Mouse (Mus musculus): ENCODE measurements at regions not wholly inside any gene's neighbourhood (a gene's known extent, or its start where the extent isn't known, plus 50 kb on each side); places are given as distances from the start of the nearest gene placed in this dataset.

DNA sequence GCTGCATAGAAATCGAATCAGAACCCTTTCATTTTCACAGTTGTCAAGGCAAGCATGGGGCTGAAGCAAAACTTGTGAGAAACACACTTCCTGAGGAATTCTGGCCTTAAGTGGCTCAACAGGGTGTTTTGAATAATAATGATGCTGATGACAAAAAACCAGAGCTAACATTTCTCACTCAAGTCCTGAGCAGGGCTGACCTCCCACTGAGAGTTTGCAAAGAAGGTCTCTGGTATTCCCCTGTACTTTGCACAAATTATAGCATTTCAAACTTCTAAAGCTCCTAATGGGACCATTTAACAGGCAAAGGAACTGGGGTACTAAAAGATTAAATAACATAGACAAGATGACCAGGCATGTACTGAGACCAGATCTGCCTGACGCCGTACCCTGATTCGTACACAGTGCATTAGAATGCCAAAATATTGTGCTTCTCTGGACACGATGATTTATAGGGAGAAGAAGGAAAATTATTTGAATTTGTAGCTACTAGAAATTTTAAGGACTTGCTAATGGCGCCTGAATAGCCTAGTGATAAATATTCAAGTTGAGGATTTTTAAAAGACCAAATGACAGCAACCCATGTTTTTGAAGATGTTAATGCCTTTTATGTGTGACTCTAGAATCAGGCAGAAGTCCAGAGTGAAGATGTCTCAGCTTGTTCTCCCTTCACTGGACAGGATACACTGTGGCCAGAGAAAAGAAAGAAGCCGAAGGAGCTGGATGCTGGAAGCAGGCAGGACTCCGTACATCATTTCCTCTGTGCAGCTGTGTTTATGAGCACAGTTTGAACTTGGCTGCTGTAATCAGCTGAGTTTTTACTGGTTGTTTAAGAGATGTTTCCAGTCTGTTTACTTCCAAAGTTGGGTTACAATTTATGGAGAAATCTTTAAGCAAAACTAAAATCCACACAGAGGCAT, 1056.7 kb downstream of the Fam19a2 start:
- DNase-seq: peak; percentile 16

DNA sequence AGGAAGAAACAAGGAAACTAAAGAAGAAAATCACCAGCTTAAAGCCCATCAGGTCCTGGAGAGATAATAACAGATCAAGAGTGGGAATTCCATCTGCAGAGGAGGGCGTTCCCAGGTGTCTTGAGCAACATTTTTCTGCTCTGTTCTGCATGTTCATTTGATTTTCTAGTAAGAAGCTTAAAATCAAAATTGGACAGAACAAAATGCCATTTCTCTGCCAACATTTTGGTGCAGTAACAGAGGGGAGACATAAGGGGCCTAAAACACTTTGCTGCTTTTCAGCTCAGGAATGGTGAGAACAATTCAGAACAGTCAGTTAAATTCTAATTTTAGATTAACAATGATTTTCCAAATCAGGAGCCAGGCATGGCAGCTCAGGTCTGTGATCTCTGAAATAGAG, 1056.8 kb downstream of the Slc16a7 start:
- no peak for DNase-seq

DNA sequence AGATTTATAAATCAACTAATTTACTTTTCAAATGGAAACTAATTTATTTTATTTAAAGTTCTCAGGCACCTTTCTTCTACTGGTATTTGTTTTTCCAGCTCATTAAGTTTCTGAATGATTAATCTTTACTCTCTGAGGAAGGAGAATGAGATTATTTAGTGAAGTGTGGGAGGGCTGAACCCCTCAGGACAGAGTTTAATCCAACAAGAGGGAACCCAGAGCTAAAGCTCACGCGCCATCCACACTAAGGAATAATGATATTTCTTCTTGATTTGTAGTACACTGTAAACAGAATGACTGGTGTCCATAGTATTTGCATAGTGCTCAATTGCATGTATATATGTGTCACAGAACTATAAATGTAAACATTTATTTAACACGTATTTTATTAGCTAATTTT, 1050.3 kb downstream of the Slc16a7 start:
- no peak for DNase-seq

GRCm38 (mm10) chr10:124349300-124349699, 1040.0 kb downstream of the Slc16a7 start:
- peak; percentile 76 for DNase-seq

DNA sequence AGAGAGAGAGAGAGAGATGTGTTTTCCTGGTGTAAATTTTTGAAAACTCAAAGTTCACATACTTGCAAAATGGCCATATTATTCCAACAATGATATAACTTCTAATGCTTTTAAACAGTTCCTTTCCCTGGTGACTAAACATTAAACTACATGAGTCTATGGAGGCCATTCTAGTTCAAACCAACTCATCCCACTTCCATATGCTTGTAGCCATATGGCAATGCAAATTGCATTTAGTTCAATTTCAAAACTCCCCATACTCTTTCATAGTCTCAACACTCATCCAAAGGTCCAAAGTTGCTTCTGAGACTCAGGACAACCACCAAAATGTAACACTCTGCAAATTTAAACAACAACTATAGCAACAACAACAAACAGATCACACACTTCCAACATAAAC, 1026.5 kb downstream of the Slc16a7 start:
- no peak for DNase-seq

- DNase-seq: no peak
These were observed 1018.3 kb downstream of the Slc16a7 start for GRCm38 (mm10) chr10:124370994-124371393.

- DNase-seq: no peak
These were observed 986.6 kb downstream of the Slc16a7 start for GRCm38 (mm10) chr10:124402647-124403046.

DNA sequence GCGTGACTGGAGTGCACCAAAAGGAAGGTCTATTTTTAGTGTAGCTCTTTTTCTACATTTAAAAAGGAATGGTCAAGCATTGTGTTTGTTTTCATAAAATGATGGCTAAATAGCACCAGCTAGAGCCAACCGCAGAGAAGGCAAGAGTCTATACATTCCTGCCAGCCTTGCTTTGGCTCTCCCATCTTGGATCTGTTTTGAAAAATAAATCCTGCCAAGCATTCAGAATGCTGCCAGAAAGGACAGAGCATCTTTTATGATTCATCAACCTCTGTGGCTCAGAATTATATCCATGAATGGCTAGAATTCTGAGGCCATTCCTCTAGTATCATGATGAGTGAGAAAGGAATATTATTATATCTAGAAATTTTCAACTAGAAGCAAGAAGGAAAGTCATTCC, 979.6 kb downstream of the Slc16a7 start:
- DNase-seq: no peak

DNA sequence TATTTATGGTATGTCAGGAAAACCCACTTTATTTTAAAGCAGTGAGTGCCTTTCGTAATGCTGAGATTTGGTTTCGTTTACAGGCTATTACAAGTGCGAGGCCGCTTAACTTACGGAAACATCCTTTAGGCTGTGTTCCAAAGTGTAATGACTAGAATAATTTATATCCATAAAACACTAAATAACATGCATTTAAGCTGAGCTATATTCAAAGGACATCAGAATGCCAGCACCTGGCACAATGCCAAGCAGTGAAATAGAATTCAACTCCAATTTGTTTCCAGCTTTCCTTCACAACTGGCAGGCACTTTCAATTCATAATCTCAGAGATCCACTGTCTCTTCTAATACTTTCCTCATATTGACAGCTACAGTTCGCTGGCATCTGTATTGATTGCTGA, 972.7 kb downstream of the Slc16a7 start:
- DNase-seq: no peak

DNA sequence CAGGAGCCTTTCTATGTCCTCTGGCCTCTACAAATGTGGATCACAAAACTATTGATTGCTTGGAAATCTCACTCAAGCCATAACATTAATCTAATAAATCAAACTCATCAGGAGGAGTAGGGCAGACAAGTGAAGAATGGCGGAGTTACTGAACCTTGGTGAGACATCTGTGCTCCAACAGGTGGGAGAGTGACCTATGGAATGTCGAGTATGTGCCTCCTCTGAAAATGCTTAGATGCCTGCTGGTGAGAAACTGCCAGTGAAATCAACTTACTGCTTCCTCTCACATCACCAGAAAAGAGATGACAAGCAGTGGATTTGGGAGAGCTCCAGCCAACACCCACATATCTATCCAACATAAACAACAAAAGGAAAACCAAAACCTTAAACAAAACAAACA, 965.8 kb downstream of the Slc16a7 start:
- no peak for DNase-seq
